Mouse (Mus musculus): Measurements from ENCODE around the gene Sash3.
A peak's percentile ranks its signal among the peaks of the same experiment; 100 is the strongest.

Gene Sash3

GRCm38 (mm10) chrX:48140286-48140877, 5.9 kb upstream of the Sash3 start:
- no peak for DNase-seq (ENCODE audit: low spot score in 2 of 2)

- DNase-seq (ENCODE audit: low spot score in 2 of 2) = peak in 1 of 2 experiments; percentile 28
Observed at GRCm38 (mm10) chrX:48141481-48141880, 4.8 kb upstream of the Sash3 start.

DNA sequence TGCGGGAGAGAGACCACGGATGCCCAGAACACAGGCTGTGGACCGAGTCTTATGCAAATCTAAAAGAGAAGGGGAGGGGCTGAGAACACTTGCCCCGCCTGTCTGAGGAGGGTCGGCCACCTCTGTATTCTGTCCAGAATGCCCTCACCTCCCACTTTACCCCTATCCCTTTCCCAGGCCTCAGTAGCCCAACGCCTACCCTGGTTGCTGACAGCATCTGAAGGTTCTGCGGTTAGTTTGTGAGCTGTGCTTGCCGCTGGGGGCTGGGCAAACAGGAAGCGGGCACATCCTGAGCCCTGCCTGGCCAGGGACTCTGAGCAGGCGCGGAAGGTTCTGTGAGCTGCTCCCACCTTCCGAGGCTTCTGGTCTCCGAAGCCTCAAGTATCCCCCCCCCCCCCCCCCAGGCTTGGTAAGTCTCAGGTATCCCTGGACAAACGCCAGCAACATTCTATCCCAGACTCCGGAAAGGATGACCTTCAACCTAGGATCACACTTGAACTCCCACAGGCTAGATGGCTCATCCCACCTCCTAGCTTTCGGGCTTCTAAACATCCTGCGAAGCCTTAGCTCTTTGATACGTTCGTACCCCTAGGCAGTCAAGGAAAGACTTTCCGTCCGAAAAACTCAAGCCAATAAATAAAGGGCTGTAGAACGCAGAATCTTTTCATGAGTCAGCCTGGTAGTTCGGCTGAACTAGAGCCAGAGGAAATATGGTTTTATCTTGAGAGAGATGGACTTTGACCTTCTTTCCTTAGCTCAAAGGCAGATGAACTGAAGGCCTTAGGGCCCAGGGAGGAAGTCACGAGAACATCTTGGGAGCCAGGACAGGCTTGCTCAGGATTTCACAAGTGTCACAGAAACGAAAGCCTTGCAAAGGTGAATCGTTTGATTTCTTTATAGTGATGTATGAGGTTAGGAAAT, 2.6 kb upstream of the Sash3 start:
- peak in 1 of 2 experiments; percentile 25 for DNase-seq (ENCODE audit: low spot score in 2 of 2)

- DNase-seq (ENCODE audit: low spot score in 2 of 2) = no peak
Observed at GRCm38 (mm10) chrX:48147226-48147625, 990 bp downstream of the Sash3 start.

DNA sequence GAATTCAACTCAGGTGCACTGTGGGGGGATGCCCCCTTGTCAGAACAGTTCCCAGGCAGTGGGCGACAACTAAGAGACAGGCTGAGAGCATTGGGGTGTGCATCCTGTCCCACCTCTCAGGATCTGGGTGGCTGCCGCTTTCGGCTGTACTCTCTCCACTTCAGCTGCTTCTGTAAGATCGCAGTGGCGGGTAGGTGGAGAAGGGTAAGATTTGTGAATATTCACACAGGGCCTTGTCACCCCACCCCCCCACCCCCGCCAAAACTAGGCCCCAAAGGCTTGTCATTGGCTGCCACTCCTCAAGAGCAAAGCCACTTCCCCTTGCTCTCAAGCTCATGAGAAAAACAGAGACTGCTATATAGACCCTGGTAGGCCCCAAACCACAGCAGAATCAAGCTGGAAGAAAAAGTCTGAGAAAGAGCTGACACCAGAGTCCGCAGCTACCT, 1.5 kb downstream of the Sash3 start:
- peak in 1 of 2 experiments; percentile 21 for DNase-seq (ENCODE audit: low spot score in 2 of 2)

DNA sequence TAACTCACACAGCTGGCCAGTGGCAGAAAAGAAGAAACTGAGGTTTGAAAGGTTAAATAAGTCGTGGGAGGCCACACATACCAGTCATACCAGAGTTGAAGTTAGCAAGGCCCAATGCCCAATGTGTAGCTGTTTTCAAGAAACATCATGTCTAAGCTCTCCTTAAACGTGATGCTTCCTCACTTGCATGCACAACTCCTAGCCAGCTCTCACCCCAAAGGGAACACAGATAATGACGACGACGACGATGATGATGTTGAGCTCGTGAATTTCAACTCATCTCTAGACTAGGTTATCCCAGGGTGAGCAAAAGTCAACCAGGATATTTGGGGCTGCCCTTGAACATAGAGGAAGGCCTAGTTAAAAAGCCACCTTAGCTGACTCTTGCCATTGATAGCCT, 5.9 kb downstream of the Sash3 start:
- no peak for DNase-seq (ENCODE audit: low spot score in 2 of 2)

DNA sequence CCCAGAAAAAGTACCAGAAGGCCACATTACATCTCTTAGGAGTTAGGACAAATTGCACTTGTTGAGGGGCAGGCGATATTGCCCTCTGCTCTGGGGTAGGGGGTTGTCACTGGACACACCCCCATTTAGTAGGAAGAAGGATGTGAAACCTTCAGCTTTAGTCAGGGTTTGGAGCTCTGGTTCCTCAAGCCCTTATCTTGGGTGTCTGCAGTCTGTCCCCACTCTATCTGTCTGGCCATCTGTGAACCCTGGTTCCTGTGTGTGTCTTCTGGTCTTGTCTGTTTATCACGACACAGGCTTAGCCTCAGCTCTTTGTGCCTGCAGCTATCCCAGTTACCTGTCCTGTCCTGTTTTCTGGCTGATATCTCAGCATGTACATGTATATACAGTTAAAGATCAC, 7.2 kb downstream of the Sash3 start:
- DNase-seq (ENCODE audit: low spot score in 2 of 2) = no peak

DNA sequence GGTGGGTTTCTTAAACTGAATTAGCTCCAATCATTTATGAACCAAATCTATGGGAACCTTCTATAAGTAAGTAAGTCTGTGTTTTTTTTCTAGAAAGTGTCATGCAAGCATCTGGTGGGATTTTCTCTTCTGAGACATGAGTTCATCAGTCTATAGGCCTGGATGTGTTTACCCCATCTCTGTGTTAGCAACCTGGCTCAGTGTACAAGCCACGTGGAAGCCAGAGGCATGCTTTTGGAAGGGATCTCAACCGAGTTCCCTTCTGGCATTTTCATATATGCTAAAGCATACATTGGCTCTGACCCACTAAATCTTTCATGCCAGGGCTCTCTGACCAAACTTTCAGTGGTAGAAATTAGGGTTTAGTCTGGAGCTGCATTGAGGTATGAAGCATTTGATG, 7.7 kb downstream of the Sash3 start:
- DNase-seq (ENCODE audit: low spot score in 2 of 2) = no peak

DNA sequence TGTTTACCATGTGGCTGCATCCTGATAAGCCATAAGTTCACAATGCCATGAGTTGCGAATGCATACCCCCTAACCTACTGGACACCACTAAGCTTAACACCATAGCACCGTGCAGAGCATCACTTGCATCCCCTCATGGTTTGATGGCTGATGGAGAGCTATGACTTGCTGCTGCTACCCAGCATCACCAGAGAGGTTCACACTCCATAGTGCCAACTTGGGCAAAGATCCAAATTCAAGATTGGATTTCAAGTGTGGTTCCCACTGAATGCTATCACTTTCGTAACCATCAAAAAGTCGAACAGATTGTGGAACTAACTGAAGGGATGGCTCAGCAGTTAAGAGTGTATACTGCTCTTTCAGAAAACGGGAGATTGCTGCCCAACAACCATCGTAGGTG, 9.3 kb downstream of the Sash3 start:
- DNase-seq (ENCODE audit: low spot score in 2 of 2) = no peak

DNA sequence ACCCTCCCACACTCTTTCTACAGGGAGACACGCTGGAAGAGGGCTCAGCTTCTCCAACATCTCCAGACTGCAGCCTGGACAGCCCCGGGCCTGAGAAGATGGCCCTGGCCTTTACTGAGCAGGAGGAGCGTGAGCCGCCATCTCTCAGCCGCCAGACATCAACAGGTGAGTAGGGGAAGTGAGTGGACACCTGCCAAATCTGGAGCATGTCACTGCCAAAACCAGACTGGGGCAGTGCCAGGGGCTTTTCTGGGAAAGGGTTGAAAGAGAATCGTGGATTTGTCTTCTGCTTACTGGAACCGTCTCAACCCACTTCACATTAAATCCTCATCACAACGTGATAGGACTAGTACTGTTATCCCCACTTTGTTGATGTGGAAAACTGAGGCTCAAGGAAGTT, 11.2 kb downstream of the Sash3 start:
- no peak for DNase-seq (ENCODE audit: low spot score in 2 of 2)

DNA sequence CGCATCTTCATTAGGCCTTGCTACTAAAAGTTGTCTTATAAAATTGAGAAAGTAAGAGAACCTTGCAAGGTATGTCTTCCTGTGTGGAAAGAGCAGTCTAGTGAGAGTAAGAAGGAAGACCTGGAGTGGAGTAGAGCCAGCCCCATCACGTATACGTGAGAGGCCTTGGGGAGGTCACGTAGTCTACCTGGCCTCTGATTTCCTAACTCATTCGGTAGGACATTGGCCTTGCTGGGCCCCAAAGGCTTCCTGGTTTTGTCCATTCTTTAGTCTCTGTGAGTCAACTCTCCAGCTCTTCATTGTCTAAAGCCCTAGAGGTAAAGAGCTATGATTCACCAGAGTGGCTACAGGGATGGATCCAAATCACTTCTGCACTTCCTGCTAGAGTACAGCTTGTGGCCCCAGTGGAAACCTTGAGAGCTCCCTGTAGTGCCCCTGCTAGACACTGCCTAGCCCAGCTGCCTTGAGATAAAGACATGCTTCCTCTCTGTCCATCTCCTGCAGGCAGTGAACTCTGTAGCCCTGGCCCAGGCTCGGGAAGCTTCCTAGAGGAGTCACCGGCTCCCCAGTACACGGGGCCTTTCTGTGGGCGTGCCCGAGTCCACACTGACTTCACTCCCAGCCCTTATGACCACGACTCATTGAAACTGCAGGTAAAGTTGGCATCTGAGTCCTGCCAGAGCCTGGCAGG, 12.1 kb downstream of the Sash3 start:
- DNase-seq (ENCODE audit: low spot score in 2 of 2) = no peak

GRCm38 (mm10) chrX:48169892-48170291, 23.7 kb downstream of the Sash3 start:
- no peak for DNase-seq (ENCODE audit: low spot score in 2 of 2)

- DNase-seq (ENCODE audit: low spot score in 2 of 2) = no peak
Observed at GRCm38 (mm10) chrX:48170368-48170767, 24.1 kb downstream of the Sash3 start.

GRCm38 (mm10) chrX:48181844-48182243, 35.6 kb downstream of the Sash3 start:
- DNase-seq (ENCODE audit: low spot score in 2 of 2) = no peak

- DNase-seq (ENCODE audit: low spot score in 2 of 2) = no peak
Observed at GRCm38 (mm10) chrX:48184703-48185102, 38.5 kb downstream of the Sash3 start.

DNA sequence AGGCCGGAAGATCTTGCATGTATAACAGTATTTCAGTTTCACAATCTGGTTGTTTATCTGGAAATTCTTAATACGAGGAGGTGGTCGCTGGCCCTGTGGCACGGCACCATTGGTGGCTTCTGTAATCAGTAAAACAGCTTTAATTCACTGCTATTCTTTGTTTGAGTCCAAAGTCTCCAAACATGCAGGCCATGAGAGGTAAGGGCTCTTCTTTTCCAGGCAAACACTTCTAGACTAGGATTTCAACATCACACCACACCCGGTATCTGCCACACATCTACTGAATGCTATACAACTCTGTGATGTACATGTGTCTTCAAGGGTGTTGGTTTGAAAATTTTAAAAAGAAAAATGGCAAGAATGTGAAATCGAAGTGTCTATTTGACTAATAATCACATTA, 45.0 kb downstream of the Sash3 start:
- DNase-seq (ENCODE audit: low spot score in 2 of 2) = no peak

- DNase-seq (ENCODE audit: low spot score in 2 of 2) = no peak
Observed at GRCm38 (mm10) chrX:48193235-48194152, 47.3 kb downstream of the Sash3 start.

DNA sequence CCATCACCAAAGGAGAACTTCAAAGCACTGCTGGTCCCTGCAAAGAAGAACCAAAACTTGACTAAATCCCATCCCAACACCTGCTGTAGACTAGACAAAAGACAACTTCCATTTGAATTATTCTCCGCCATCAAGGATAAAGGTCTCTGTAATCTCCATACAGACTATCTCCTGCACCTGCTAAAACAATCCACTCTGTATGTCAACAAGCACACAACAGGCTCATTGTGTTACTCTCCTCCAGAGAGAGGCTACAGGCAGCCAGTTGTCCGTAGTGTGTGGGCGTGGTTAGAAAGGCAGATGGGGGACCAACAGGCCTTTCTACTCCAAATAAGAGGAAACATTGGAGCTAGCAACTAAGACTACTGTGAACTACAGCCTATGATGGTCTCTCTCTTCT, 51.6 kb downstream of the Sash3 start:
- DNase-seq (ENCODE audit: low spot score in 2 of 2) = no peak

- DNase-seq (ENCODE audit: low spot score in 2 of 2) = no peak
Observed at GRCm38 (mm10) chrX:48199026-48199425, 52.8 kb downstream of the Sash3 start.

DNA sequence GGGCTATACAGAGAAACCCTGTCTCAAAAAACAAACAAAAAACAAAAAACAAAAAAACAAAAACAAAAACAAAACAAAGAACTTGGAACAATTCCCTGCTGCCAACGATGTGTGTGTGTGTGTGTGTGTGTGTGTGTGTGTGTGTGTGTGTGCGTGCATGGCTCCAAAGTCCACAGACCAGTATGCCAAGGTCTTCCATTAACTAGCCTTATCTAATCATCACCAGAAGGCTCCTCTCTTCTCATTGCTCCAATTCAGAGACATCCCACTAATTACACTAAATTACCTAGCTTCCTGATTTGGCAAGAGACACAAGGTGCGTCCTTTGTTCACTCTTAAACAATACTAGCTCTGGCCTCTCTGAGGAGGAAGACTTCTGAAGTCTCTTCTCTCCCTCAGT, 54.5 kb downstream of the Sash3 start:
- no peak for DNase-seq (ENCODE audit: low spot score in 2 of 2)

DNA sequence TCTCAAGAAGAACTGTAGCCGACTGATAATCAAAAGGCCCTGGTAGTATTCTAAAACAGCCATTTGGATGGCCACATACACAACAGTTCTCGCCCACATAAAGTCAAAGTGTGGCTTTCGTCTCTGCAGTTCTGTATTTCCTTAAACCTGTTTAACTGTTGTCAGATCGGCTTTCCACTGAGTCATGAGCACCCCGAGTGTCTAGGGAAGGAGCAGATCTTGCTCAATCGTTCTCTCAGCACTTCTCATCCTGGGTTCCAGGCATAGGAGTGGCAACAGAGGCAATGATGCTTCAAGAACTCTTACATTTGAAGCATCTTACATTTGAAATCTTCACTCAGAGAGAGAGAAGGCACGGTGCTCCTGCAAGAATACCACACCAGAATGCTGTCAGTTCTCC, 55.7 kb downstream of the Sash3 start:
- DNase-seq (ENCODE audit: low spot score in 2 of 2) = no peak

DNA sequence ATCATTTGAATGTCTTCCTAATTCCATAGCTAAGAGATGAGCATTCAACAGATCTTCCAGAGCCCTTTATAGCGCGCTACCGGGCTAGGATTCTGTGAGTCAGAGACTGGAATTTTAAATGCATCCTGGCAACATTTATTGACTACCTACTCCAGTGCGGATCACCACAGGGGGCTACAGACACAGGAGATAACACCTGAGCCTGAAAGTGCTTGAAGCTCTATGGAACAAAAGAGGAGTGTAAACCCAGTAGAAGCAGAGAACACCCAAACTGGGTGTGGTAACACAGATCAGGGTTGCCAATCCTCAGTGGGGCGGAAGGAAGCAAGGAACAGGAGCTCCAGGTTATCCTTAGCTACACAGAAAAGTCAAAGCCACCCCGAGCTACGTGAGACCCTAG, 56.2 kb downstream of the Sash3 start:
- no peak for DNase-seq (ENCODE audit: low spot score in 2 of 2)

Data from spleen, postnatal 14 days (tissue).